Mouse (Mus musculus): ENCODE data around the gene Nod1. TPM values are rescaled to one million over a fixed set of nuclear protein-coding genes. Genes with fewer than 3 reads are reported as not detected.
"Not testable (repeated sequence)": the region's sequence is repeated elsewhere in the genome, so short reads cannot be mapped to it uniquely, and the experiment has no call there.

The Nod1 gene
- polyA plus RNA-seq, 1 experiment from 2014 or later, result 3.3 TPM

DNA sequence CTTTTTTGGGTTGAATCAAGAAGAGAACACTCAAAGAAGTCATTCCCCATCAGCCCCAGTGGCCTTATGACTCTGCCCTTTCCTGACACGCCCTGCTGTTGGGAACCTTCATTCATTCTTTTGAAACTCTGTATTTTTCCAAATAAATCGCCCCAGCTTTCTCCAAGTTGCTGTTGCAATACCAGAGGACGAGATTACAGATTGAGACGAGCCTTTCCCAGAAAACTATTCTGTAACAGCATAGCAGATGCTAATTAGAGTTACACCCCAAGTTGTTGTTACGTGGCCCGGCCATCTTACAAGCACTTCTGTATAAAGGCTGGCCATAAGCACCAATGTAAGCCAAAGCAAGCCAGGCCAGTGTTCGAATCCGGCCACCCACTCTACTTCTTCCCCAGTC, 14.8 kb downstream of the Nod1 start:
- Histone ChIP-seq H3K4me3 (ENCODE audit: low read depth, low read length) (no peak overlapping the region), H3K9ac (replicated peaks) (no peak overlapping the region), H3K4me1 (ENCODE audit: insufficient read depth) (peaks cover 13% of the 10 kb centered on the region; the same call in 1 of the 2 replicates), H3K27ac (ENCODE audit: low read depth) (no peak overlapping the region), H3K36me3 (replicated peaks; ENCODE audit: insufficient read depth, low read length) (no peaks in the 10 kb centered on the region), H3K9me3 (ENCODE audit: low read length) (no peaks in the 10 kb centered on the region), H3K27me3 (ENCODE audit: insufficient read depth, low read length) (no peaks in the 10 kb centered on the region), H3K4me2 (ENCODE audit: low read depth, low read length) (no peak overlapping the region)
- DNase-seq (no peak), ATAC-seq (no peak)
- TF ChIP-seq EP300 (IDR thresholded peaks at IDR 0.05; ENCODE audit: low read depth) (no peak), CTCF (IDR thresholded peaks at IDR 0.05; ENCODE audit: low read depth) (no peak)
- WGBS (ENCODE audit: insufficient replicate concordance), result 75% methylated on average over 8 of the region's 8 CpGs

DNA sequence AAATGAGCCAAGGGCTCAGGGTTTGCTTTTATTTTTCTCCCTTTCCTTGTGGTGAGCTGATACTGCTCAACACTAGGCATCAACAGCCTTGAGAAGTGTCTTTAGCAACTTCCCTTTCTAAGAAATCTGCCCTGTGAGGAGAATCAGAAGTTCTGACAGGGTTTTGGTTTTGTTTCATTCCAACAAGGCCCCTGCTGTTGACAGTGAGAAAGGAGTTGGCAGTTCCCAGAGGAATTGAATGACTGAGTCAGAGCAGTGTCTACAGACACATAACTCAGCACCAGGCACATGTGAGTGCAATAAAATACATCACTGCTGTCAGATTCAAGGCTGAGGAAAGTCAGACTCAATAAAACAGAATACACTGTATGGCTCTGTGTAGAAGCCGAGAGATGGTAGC, 16.0 kb downstream of the Nod1 start:
- Histone ChIP-seq H3K27me3 (ENCODE audit: insufficient read depth, low read length) (no peaks in the 10 kb centered on the region), H3K36me3 (replicated peaks; ENCODE audit: insufficient read depth, low read length) (no peaks in the 10 kb centered on the region), H3K4me1 (ENCODE audit: insufficient read depth) (peaks cover 13% of the 10 kb centered on the region; the same call in 1 of the 2 replicates), H3K4me3 (ENCODE audit: low read depth, low read length) (no peak overlapping the region), H3K9me3 (ENCODE audit: low read length) (no peaks in the 10 kb centered on the region), H3K9ac (replicated peaks) (no peak overlapping the region), H3K27ac (ENCODE audit: low read depth) (peak overlapping the region; percentile 81), H3K4me2 (ENCODE audit: low read depth, low read length) (no peak overlapping the region)
- DNase-seq, result no peak
- 67% methylated on average over 1 of the region's 1 CpGs for WGBS (ENCODE audit: insufficient replicate concordance)
- TF ChIP-seq CTCF (IDR thresholded peaks at IDR 0.05; ENCODE audit: low read depth), result no peak
- TF ChIP-seq EP300 (IDR thresholded peaks at IDR 0.05; ENCODE audit: low read depth), result no peak
- ATAC-seq, result peak; percentile 40

GRCm38 (mm10) chr6:54955949-54956348, 16.5 kb downstream of the Nod1 start:
- peak; percentile 25; the same call in 1 of the 2 replicates for ATAC-seq
- peaks cover 13% of the 10 kb centered on the region; the same call in 1 of the 2 replicates for H3K4me1 ChIP-seq (ENCODE audit: insufficient read depth)
- no peak overlapping the region for H3K4me2 ChIP-seq (ENCODE audit: low read depth, low read length)
- H3K36me3 ChIP-seq (replicated peaks; ENCODE audit: insufficient read depth, low read length), result no peaks in the 10 kb centered on the region
- H3K9ac ChIP-seq (replicated peaks), result no peak overlapping the region
- TF ChIP-seq EP300 (IDR thresholded peaks at IDR 0.05; ENCODE audit: low read depth) (no peak), CTCF (IDR thresholded peaks at IDR 0.05; ENCODE audit: low read depth) (no peak)
- H3K27me3 ChIP-seq (ENCODE audit: insufficient read depth, low read length), result no peaks in the 10 kb centered on the region
- DNase-seq, result no peak
- no peak overlapping the region for H3K4me3 ChIP-seq (ENCODE audit: low read depth, low read length)
- H3K9me3 ChIP-seq (ENCODE audit: low read length), result no peaks in the 10 kb centered on the region
- H3K27ac ChIP-seq (ENCODE audit: low read depth), result peak overlapping the region; percentile 81

- Histone ChIP-seq H3K4me2 (ENCODE audit: low read depth, low read length) (0 out of 2 replicates have a peak overlapping the region, but pooled peaks have one; percentile 18), H3K4me3 (ENCODE audit: low read depth, low read length) (no peak overlapping the region), H3K9me3 (ENCODE audit: low read length) (no peaks in the 10 kb centered on the region), H3K27ac (ENCODE audit: low read depth) (peak overlapping the region; percentile 81), H3K9ac (replicated peaks) (no peak overlapping the region), H3K27me3 (ENCODE audit: insufficient read depth, low read length) (no peaks in the 10 kb centered on the region), H3K36me3 (replicated peaks; ENCODE audit: insufficient read depth, low read length) (no peaks in the 10 kb centered on the region), H3K4me1 (ENCODE audit: insufficient read depth) (peaks cover 13% of the 10 kb centered on the region; the same call in 1 of the 2 replicates)
- WGBS (ENCODE audit: insufficient replicate concordance), result 32% methylated on average over 10 of the region's 10 CpGs
- ATAC-seq, result peak; percentile 29
- DNase-seq, result no peak
- TF ChIP-seq EP300 (IDR thresholded peaks at IDR 0.05; ENCODE audit: low read depth) (no peak), CTCF (IDR thresholded peaks at IDR 0.05; ENCODE audit: low read depth) (no peak)
Measured at GRCm38 (mm10) chr6:54954659-54955414, 17.6 kb downstream of the Nod1 start.

DNA sequence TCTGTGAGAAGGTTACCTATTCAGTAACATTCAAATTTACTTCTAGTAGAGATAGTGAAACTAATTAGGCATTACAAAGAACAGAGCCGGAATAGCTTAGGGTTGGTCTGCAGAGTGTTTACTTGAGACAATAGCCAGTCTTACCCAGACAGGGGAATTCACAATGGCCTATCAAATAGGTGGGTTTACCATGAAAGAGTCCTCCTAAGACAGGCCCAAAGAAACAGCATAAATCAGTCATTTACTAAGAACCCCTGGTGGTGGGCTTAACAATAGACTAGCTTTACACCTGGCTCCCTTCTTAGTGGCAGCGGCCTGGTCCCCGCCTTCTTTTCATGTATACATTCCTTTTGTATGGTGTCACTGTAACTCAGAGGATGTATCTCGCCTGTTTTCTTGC, 19.0 kb downstream of the Nod1 start:
- H3K36me3 ChIP-seq (replicated peaks; ENCODE audit: insufficient read depth, low read length); H3K4me3 ChIP-seq (ENCODE audit: low read depth, low read length); H3K27ac ChIP-seq (ENCODE audit: low read depth); H3K9ac ChIP-seq (replicated peaks); ATAC-seq; H3K9me3 ChIP-seq (ENCODE audit: low read length); H3K4me2 ChIP-seq (ENCODE audit: low read depth, low read length); H3K27me3 ChIP-seq (ENCODE audit: insufficient read depth, low read length); DNase-seq: not testable (repeated sequence)
- H3K4me1 ChIP-seq (ENCODE audit: insufficient read depth), result peaks cover 13% of the 10 kb centered on the region
- WGBS (ENCODE audit: insufficient replicate concordance), result 80% methylated on average over 4 of the region's 4 CpGs

DNA sequence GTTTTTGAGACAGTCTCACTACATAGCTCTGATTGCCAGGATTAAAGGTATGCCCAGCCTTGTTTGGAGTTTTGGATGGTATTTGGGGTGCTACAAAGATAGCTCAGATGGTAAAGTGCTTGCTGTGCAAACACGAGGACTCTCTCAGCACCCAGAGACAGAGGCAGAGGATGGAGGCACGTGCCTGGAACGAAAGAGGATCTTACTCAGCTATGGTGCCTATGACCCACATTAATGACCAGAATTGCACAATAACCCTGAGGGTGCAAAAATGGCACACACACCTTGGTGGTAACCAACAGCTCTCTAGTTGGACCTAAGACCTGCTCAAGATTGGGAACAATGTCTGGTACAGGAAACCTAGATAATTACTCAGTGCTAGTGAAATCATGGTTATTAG, 19.9 kb downstream of the Nod1 start:
- ATAC-seq (no peak), DNase-seq (no peak)
- Histone ChIP-seq H3K4me1 (ENCODE audit: insufficient read depth) (peaks cover 13% of the 10 kb centered on the region), H3K9ac (replicated peaks) (no peak overlapping the region), H3K4me3 (ENCODE audit: low read depth, low read length) (no peak overlapping the region), H3K36me3 (replicated peaks; ENCODE audit: insufficient read depth, low read length) (no peaks in the 10 kb centered on the region), H3K9me3 (ENCODE audit: low read length) (no peaks in the 10 kb centered on the region), H3K27me3 (ENCODE audit: insufficient read depth, low read length) (no peaks in the 10 kb centered on the region), H3K27ac (ENCODE audit: low read depth) (no peak overlapping the region), H3K4me2 (ENCODE audit: low read depth, low read length) (no peak overlapping the region)
- 77% methylated on average over 3 of the region's 3 CpGs for WGBS (ENCODE audit: insufficient replicate concordance)
- TF ChIP-seq CTCF (IDR thresholded peaks at IDR 0.05; ENCODE audit: low read depth) (no peak), EP300 (IDR thresholded peaks at IDR 0.05; ENCODE audit: low read depth) (no peak)
